ENCODE assay signal across 8 mouse cellular contexts in genomic region chr6:128841327-128842089, GRCm38 (mm10). TPM values are rescaled to one million over a fixed set of nuclear protein-coding genes. Genes with fewer than 3 reads are reported as not detected.
DNase-seq lines count a peak whose midpoint lies in the region; ATAC-seq and TF ChIP-seq lines count a peak whose summit lies in the region.

No protein-coding gene starts in this region.

- H3K4me3 ChIP-seq in kidney, embryonic 15.5 days (replicated peaks) = peak overlapping the region; percentile 86
- peak overlapping the region; percentile 78 for H3K4me3 ChIP-seq in embryonic facial prominence, embryonic 14.5 days (ENCODE audit: low read depth, low read length)
- H3K4me3 ChIP-seq in intestine, postnatal 0 days (ENCODE audit: low read depth, low read length) = peak overlapping the region; percentile 82
- peak overlapping the region; percentile 73; the same call in 1 of the 2 replicates for H3K4me3 ChIP-seq in neural tube, embryonic 12.5 days

- peak overlapping the region; percentile 78 for H3K9ac ChIP-seq in kidney, embryonic 15.5 days
- peak overlapping the region; percentile 83 for H3K9ac ChIP-seq in embryonic facial prominence, embryonic 14.5 days (ENCODE audit: low read depth, low read length)
- H3K9ac ChIP-seq in intestine, postnatal 0 days (ENCODE audit: low read depth, low read length) = no peak overlapping the region
- no peak overlapping the region for H3K9ac ChIP-seq in neural tube, embryonic 12.5 days

- TF ChIP-seq CTCF in intestine, postnatal 0 days (IDR thresholded peaks at IDR 0.05; ENCODE audit: low read depth) = no peak

- no peaks in the 10 kb centered on the region for H3K9me3 ChIP-seq in kidney, embryonic 15.5 days (replicated peaks)
- no peaks in the 10 kb centered on the region for H3K9me3 ChIP-seq in embryonic facial prominence, embryonic 14.5 days (ENCODE audit: control insufficient read depth, low read length)
- no peaks in the 10 kb centered on the region for H3K9me3 ChIP-seq in intestine, postnatal 0 days (ENCODE audit: control insufficient read depth)
- H3K9me3 ChIP-seq in neural tube, embryonic 12.5 days = no peaks in the 10 kb centered on the region

- H3K27ac ChIP-seq in kidney, embryonic 15.5 days = 0 out of 2 replicates have a peak overlapping the region, but pooled peaks have one; percentile 97
- H3K27ac ChIP-seq in embryonic facial prominence, embryonic 14.5 days (replicated peaks; ENCODE audit: low read depth, low read length) = peak overlapping the region; percentile 97
- peak overlapping the region; percentile 88; the same call in 1 of the 2 replicates for H3K27ac ChIP-seq in intestine, postnatal 0 days (ENCODE audit: low read depth, low read length)
- no peak overlapping the region for H3K27ac ChIP-seq in neural tube, embryonic 12.5 days

- ATAC-seq in kidney, embryonic 15.5 days (replicated peaks; ENCODE audit: low FRiP score) = no peak
- ATAC-seq in embryonic facial prominence, embryonic 14.5 days (ENCODE audit: low read depth) = no peak
- peak; percentile 12; the same call in 1 of the 2 replicates for ATAC-seq in intestine, postnatal 0 days
- no peak for ATAC-seq in neural tube, embryonic 12.5 days (ENCODE audit: low FRiP score, low read depth)
- ATAC-seq in activated CD4-positive, CD25-positive, alpha-beta regulatory T cell, adult 4 months = no peak

- WGBS in kidney, embryonic 15.5 days = 41% methylated on average over 4 of the region's 4 CpGs
- 44% methylated on average over 4 of the region's 4 CpGs for WGBS in embryonic facial prominence, embryonic 14.5 days
- WGBS in intestine, postnatal 0 days = 31% methylated on average over 4 of the region's 4 CpGs
- 52% methylated on average over 4 of the region's 4 CpGs for WGBS in neural tube, embryonic 12.5 days

- no peaks in the 10 kb centered on the region for H3K27me3 ChIP-seq in kidney, embryonic 15.5 days
- no peaks in the 10 kb centered on the region for H3K27me3 ChIP-seq in embryonic facial prominence, embryonic 14.5 days (replicated peaks; ENCODE audit: control insufficient read depth, insufficient read depth, low read length)
- no peaks in the 10 kb centered on the region for H3K27me3 ChIP-seq in intestine, postnatal 0 days (replicated peaks; ENCODE audit: control insufficient read depth, insufficient read depth, low read length)
- H3K27me3 ChIP-seq in neural tube, embryonic 12.5 days (replicated peaks) = no peaks in the 10 kb centered on the region

- no peak for DNase-seq in kidney, adult 11 months
- DNase-seq in embryonic facial prominence, embryonic 14.5 days (ENCODE audit: low spot score) = no peak
- no peak for DNase-seq in cerebellum, adult 8-10 months
- no peak for DNase-seq in urinary bladder, adult 2 months (ENCODE audit: low spot score)

- H3K4me2 ChIP-seq in kidney, embryonic 15.5 days = peak overlapping the region; percentile 77
- H3K4me2 ChIP-seq in embryonic facial prominence, embryonic 14.5 days (ENCODE audit: low read depth, low read length) = peak overlapping the region; percentile 62
- H3K4me2 ChIP-seq in intestine, postnatal 0 days (replicated peaks; ENCODE audit: low read depth) = peak overlapping the region; percentile 73
- peak overlapping the region; percentile 62 for H3K4me2 ChIP-seq in neural tube, embryonic 12.5 days (replicated peaks)

- H3K4me1 ChIP-seq in kidney, embryonic 15.5 days = peaks cover 36% of the 10 kb centered on the region
- H3K4me1 ChIP-seq in embryonic facial prominence, embryonic 14.5 days (ENCODE audit: control insufficient read depth, insufficient read depth, low read length) = peaks cover 9% of the 10 kb centered on the region; the same call in 1 of the 2 replicates
- H3K4me1 ChIP-seq in intestine, postnatal 0 days (replicated peaks; ENCODE audit: control insufficient read depth, insufficient read depth, low read length) = no peaks in the 10 kb centered on the region
- peaks cover 9% of the 10 kb centered on the region; the same call in 1 of the 2 replicates for H3K4me1 ChIP-seq in neural tube, embryonic 12.5 days

- no peaks in the 10 kb centered on the region for H3K36me3 ChIP-seq in kidney, embryonic 15.5 days
- no peaks in the 10 kb centered on the region for H3K36me3 ChIP-seq in embryonic facial prominence, embryonic 14.5 days (ENCODE audit: control insufficient read depth, insufficient read depth, low read length)
- H3K36me3 ChIP-seq in intestine, postnatal 0 days (ENCODE audit: control insufficient read depth, insufficient read depth) = no peaks in the 10 kb centered on the region
- no peaks in the 10 kb centered on the region for H3K36me3 ChIP-seq in neural tube, embryonic 12.5 days

RNA-seq across cellular contexts. Expression of gene Klrb1b, which starts 15.4 kb away (rescaled TPM):
- 0.09 TPM in 1 of 2 replicates, not detected in the other for polyA plus RNA-seq in kidney, embryonic 15.5 days (2015; fragmentation: Nextera tagmentation; extraction: Ambion mirVana)
- 0.39 TPM in 1 of 2 replicates, not detected in the other for polyA plus RNA-seq in embryonic facial prominence, embryonic 14.5 days (2014; fragmentation: Nextera tagmentation; extraction: Ambion mirVana)
- polyA plus RNA-seq in intestine, postnatal 0 days (2015; fragmentation: Nextera tagmentation; extraction: Ambion mirVana) = 0.35 and 0.80 TPM in 2 replicates
- polyA plus RNA-seq in neural tube, embryonic 12.5 days (2016; fragmentation: Nextera tagmentation; extraction: Ambion mirVana) = not detected in 2 replicates
- not detected for polyA plus RNA-seq in activated CD4-positive, CD25-positive, alpha-beta regulatory T cell, adult 4 months (2017; shearing (Covaris generic))
- 0.92 and 0.93 TPM in 2 replicates for polyA plus RNA-seq in urinary bladder, adult 2 months (2012; rRNA removed)

RNA-seq across cellular contexts. Expression of gene Gm44511, which starts 15.4 kb away (rescaled TPM):
- not detected in 2 replicates for polyA plus RNA-seq in kidney, embryonic 15.5 days (2015; fragmentation: Nextera tagmentation; extraction: Ambion mirVana)
- polyA plus RNA-seq in embryonic facial prominence, embryonic 14.5 days (2014; fragmentation: Nextera tagmentation; extraction: Ambion mirVana) = 0.42 TPM in 1 of 2 replicates, not detected in the other
- 0.25 TPM in 1 of 2 replicates, not detected in the other for polyA plus RNA-seq in intestine, postnatal 0 days (2015; fragmentation: Nextera tagmentation; extraction: Ambion mirVana)
- not detected in 2 replicates for polyA plus RNA-seq in neural tube, embryonic 12.5 days (2016; fragmentation: Nextera tagmentation; extraction: Ambion mirVana)
- not detected for polyA plus RNA-seq in activated CD4-positive, CD25-positive, alpha-beta regulatory T cell, adult 4 months (2017; shearing (Covaris generic))
- 0.23 and 0.43 TPM in 2 replicates for polyA plus RNA-seq in urinary bladder, adult 2 months (2012; rRNA removed)

RNA-seq across cellular contexts. Expression of gene Clec2i, which starts 45.9 kb away (rescaled TPM):
- 0.15 and 0.16 TPM in 2 replicates for polyA plus RNA-seq in kidney, embryonic 15.5 days (2015; fragmentation: Nextera tagmentation; extraction: Ambion mirVana)
- polyA plus RNA-seq in embryonic facial prominence, embryonic 14.5 days (2014; fragmentation: Nextera tagmentation; extraction: Ambion mirVana) = not detected in 2 replicates
- 0.18 and 0.21 TPM in 2 replicates for polyA plus RNA-seq in intestine, postnatal 0 days (2015; fragmentation: Nextera tagmentation; extraction: Ambion mirVana)
- polyA plus RNA-seq in neural tube, embryonic 12.5 days (2016; fragmentation: Nextera tagmentation; extraction: Ambion mirVana) = not detected in 2 replicates
- 10 to 100 TPM; 55.9 to 76.5 TPM for polyA plus RNA-seq in activated CD4-positive, CD25-positive, alpha-beta regulatory T cell, adult 4 months (2017; shearing (Covaris generic))
- polyA plus RNA-seq in urinary bladder, adult 2 months (2012; rRNA removed) = 0.86 and 1.0 TPM in 2 replicates

RNA-seq across cellular contexts. Expression of gene BC035044, which starts 49.4 kb away (rescaled TPM):
- polyA plus RNA-seq in kidney, embryonic 15.5 days (2015; fragmentation: Nextera tagmentation; extraction: Ambion mirVana) = 0.68 TPM in 2 replicates
- polyA plus RNA-seq in embryonic facial prominence, embryonic 14.5 days (2014; fragmentation: Nextera tagmentation; extraction: Ambion mirVana) = 0.56 and 1.1 TPM in 2 replicates
- polyA plus RNA-seq in intestine, postnatal 0 days (2015; fragmentation: Nextera tagmentation; extraction: Ambion mirVana) = 1.2 and 1.4 TPM in 2 replicates
- polyA plus RNA-seq in neural tube, embryonic 12.5 days (2016; fragmentation: Nextera tagmentation; extraction: Ambion mirVana) = 0.80 and 1.1 TPM in 2 replicates
- 1 to 10 TPM; 4.2 to 6.0 TPM for polyA plus RNA-seq in activated CD4-positive, CD25-positive, alpha-beta regulatory T cell, adult 4 months (2017; shearing (Covaris generic))
- polyA plus RNA-seq in urinary bladder, adult 2 months (2012; rRNA removed) = 3.2 and 3.4 TPM in 2 replicates

RNA-seq across cellular contexts. Expression of gene Klrb1c, which starts 52.5 kb away (rescaled TPM):
- polyA plus RNA-seq in kidney, embryonic 15.5 days (2015; fragmentation: Nextera tagmentation; extraction: Ambion mirVana) = 0.17 and 0.22 TPM in 2 replicates
- 0.14 TPM in 1 of 2 replicates, not detected in the other for polyA plus RNA-seq in embryonic facial prominence, embryonic 14.5 days (2014; fragmentation: Nextera tagmentation; extraction: Ambion mirVana)
- 0.21 and 0.27 TPM in 2 replicates for polyA plus RNA-seq in intestine, postnatal 0 days (2015; fragmentation: Nextera tagmentation; extraction: Ambion mirVana)
- 0.11 TPM in 1 of 2 replicates, not detected in the other for polyA plus RNA-seq in neural tube, embryonic 12.5 days (2016; fragmentation: Nextera tagmentation; extraction: Ambion mirVana)
- polyA plus RNA-seq in activated CD4-positive, CD25-positive, alpha-beta regulatory T cell, adult 4 months (2017; shearing (Covaris generic)) = 1 to 10 TPM; 1.5 to 3.8 TPM
- polyA plus RNA-seq in urinary bladder, adult 2 months (2012; rRNA removed) = 1.1 TPM in 2 replicates

Comparison
In these comparisons a context has a peak if more than half of its experiments do, and no peak if none do; other contexts are left out.
1. H3K9ac ChIP-seq: peak in kidney, embryonic 15.5 days (single experiment) and embryonic facial prominence, embryonic 14.5 days (single experiment); none in intestine, postnatal 0 days (single experiment) and neural tube, embryonic 12.5 days (single experiment).
2. RNA of gene Clec2i, which starts 45.9 kb away (polyA plus RNA-seq): 55.9 to 76.5 TPM in activated CD4-positive, CD25-positive, alpha-beta regulatory T cell, adult 4 months; 0.86 to 1.0 TPM in urinary bladder, adult 2 months, 0.18 to 0.21 TPM in intestine, postnatal 0 days, 0.15 to 0.16 TPM in kidney, embryonic 15.5 days, not detected in embryonic facial prominence, embryonic 14.5 days and not detected in neural tube, embryonic 12.5 days; every median in the first group is over 10 times any median in the second.
3. Peak in every context shown above with its lines, with median percentiles within 50 percentile points of each other: H3K4me2 ChIP-seq and H3K4me3 ChIP-seq.